Mouse (Mus musculus): ENCODE results near the gene Olfr1387. TPM values are rescaled to one million over a fixed set of nuclear protein-coding genes. Genes with fewer than 3 reads are reported as not detected.

The Olfr1387 gene
- polyA plus RNA-seq, 1 experiment from 2014 or later, result not detected

Other genes with a start within 250 kb of the Olfr1387 start
- 25.5 and 30.6 TPM in 2 replicates for gene Mgat1, start 211.2 kb upstream of the Olfr1387 start, polyA plus RNA-seq (2015; fragmentation: Nextera tagmentation; extraction: Ambion mirVana)
- 0.08 and 0.13 TPM in 2 replicates for gene Olfr1393, start 177.0 kb upstream of the Olfr1387 start, polyA plus RNA-seq (2015; fragmentation: Nextera tagmentation; extraction: Ambion mirVana)
- not detected in 2 replicates for gene Olfr1392, start 170.1 kb upstream of the Olfr1387 start, polyA plus RNA-seq (2015; fragmentation: Nextera tagmentation; extraction: Ambion mirVana)
- not detected in 2 replicates for gene Olfr10, start 150.6 kb upstream of the Olfr1387 start, polyA plus RNA-seq (2015; fragmentation: Nextera tagmentation; extraction: Ambion mirVana)
- not detected in 2 replicates for gene Olfr1391, start 132.6 kb upstream of the Olfr1387 start, polyA plus RNA-seq (2015; fragmentation: Nextera tagmentation; extraction: Ambion mirVana)
- gene Olfr1390, start 120.2 kb upstream of the Olfr1387 start, polyA plus RNA-seq (2015; fragmentation: Nextera tagmentation; extraction: Ambion mirVana), result not detected in 2 replicates
- gene Olfr1389, start 32.3 kb upstream of the Olfr1387 start, polyA plus RNA-seq (2015; fragmentation: Nextera tagmentation; extraction: Ambion mirVana), result not detected in 2 replicates
- 0.05 and 0.10 TPM in 2 replicates for gene Olfr1388, start 18.7 kb upstream of the Olfr1387 start, polyA plus RNA-seq (2015; fragmentation: Nextera tagmentation; extraction: Ambion mirVana)
- gene Olfr1386, start 9.7 kb downstream of the Olfr1387 start, polyA plus RNA-seq (2015; fragmentation: Nextera tagmentation; extraction: Ambion mirVana), result not detected in 2 replicates
- not detected in 2 replicates for gene Olfr1385, start 33.7 kb downstream of the Olfr1387 start, polyA plus RNA-seq (2015; fragmentation: Nextera tagmentation; extraction: Ambion mirVana)
- not detected in 2 replicates for gene Olfr1384, start 51.4 kb downstream of the Olfr1387 start, polyA plus RNA-seq (2015; fragmentation: Nextera tagmentation; extraction: Ambion mirVana)
- gene Olfr1383, start 64.3 kb downstream of the Olfr1387 start, polyA plus RNA-seq (2015; fragmentation: Nextera tagmentation; extraction: Ambion mirVana), result not detected in 2 replicates
- gene Olfr1382, start 72.9 kb downstream of the Olfr1387 start, polyA plus RNA-seq (2015; fragmentation: Nextera tagmentation; extraction: Ambion mirVana), result not detected in 2 replicates
- not detected in 2 replicates for gene Olfr1381, start 88.1 kb downstream of the Olfr1387 start, polyA plus RNA-seq (2015; fragmentation: Nextera tagmentation; extraction: Ambion mirVana)
- not detected in 2 replicates for gene Olfr1380, start 101.5 kb downstream of the Olfr1387 start, polyA plus RNA-seq (2015; fragmentation: Nextera tagmentation; extraction: Ambion mirVana)
- gene Flt4, start 153.9 kb downstream of the Olfr1387 start, polyA plus RNA-seq (2015; fragmentation: Nextera tagmentation; extraction: Ambion mirVana), result 1.5 TPM in 2 replicates
- not detected in 2 replicates for gene Scgb3a1, start 208.3 kb downstream of the Olfr1387 start, polyA plus RNA-seq (2015; fragmentation: Nextera tagmentation; extraction: Ambion mirVana)

Measured in forebrain, embryonic 13.5 days (tissue).